Mouse (Mus musculus) adrenal gland, postnatal 10 days (tissue): ENCODE results near the gene Cyp3a59. TPM values are rescaled to one million over a fixed set of nuclear protein-coding genes. Genes with fewer than 3 reads are reported as not detected.
"Not testable (repeated sequence)": the region's sequence is repeated elsewhere in the genome, so short reads cannot be mapped to it uniquely, and the experiment has no call there.

Experiments
- DNase-seq: peaks from one replicate; pipeline ENCODE4 v3.0.0; 2021; ENCODE audit warnings: mixed read lengths
- long read RNA-seq, 2 experiments: library from polyadenylated mRNA; stranded (forward); transcript quantifications; one replicate each; pipeline ENCODE4 v2.0.0; 2021
- total RNA-seq, 2 experiments: library from RNA; stranded (reverse); gene quantifications; 2 replicates each; pipeline ENCODE4 v1.2.3; 2021

Gene Cyp3a59
- 1 to 10 TPM; 1.4 to 2.2 TPM for total RNA-seq
- long read RNA-seq, experiment 1, partial matches to known transcripts, result 1 of 2 reads
- long read RNA-seq, experiment 1, other reads (novel, unspliced or antisense), result 1 of 2 reads
- long read RNA-seq, experiment 2, result 0 reads

DNA sequence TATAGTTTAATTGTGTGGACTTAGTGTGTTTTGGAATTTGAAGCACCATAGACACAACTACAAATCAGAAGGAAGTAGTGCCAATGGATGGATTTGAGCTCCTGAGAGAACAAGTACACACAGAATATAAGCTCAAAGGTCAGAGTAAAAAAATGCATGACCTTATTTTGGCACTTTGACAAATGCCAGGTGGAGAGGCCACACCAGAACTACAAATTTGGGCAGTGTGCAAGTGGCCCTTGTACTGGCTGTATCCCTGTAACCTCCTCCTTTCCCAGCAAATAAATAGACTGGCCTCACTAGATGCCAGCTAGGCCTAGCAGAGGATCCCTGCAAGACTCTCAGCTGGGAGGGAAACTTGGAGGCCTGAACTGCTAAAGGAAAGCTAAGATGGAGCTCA is at the start of gene Cyp3a59:
Gene Cyp3a59 (plus strand): TSS at position 313 of the 400 bp plus-strand sequence.
- not testable (repeated sequence) for DNase-seq

DNA sequence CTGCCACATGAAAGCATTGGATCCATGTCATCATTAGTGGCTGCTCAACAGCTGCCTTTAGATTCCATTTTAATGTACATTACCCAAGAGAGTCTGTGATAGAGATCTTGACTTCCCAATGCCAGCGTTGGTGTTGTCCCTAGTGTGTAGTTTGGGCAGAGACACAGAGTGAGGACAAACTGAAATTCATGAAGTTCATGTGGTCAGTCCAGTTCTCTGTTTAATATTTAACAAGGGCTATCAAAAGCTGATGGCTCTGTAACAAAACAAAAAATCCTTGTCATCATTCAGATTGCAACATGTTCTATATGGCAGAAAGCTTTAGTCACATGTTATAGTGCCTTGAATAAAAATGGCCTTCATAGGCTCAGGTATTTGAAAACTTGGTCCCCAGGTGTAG is 9.0 kb upstream of the Cyp3a59 start:
- no peak for DNase-seq

DNA sequence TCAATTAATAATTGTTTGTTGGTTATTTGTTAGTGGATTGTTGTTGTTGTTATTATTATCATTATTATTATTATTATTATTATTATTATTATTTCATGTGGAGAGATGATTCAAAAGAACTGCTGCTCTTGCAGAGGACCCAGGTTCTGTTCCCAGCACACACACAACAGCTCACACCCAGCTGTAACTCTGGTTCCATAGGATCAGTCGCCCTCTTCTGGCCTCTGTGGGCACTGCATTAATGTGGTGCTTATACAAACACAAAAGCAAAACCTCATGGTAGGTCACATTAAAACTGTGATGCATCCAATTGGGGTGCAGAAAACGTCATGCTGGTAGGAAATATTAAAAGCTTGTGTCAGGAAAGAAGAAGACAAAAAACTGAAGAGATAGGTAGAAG is 68.8 kb downstream of the Cyp3a59 start:
- DNase-seq, result no peak

DNA sequence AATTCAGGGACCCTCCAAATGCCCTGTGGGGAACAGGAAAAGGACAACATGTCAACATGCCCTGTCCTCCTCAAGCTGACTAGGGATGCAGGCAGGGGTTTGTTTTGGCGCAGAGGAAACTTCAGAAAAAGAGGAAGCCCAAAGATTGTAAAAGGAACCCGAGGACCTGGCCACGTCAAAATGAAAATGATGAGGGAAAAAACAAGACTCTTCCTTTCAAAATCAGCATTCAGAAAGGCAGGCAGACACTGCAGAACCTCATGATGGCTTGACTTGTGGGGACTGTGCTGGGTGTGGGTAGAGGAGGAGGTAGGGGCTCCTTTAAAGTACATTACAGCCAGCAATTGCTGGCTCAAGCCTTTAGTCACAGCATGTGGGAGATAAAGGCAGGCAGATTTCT is 71.4 kb downstream of the Cyp3a59 start:
- no peak for DNase-seq

DNA sequence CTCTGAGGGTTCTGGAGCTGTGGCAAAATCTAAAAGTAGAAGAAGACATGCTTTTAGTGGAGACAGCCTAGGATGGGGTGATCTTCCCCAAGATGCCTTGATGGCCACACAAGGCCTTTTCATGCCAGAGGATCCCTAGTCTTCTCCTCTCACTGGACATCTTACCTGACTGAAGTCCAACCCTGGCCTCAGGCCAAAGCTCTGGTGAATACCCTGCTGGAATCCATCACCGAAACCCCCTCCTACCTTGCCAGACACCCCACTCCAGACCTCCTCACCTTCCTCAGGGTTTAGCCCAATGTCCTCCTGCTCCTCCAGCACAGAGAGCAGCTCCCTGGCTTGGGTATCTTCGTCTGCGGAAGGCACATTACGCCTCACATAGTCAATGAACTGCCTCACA is 79.3 kb downstream of the Cyp3a59 start:
- DNase-seq, result not testable (repeated sequence)

GRCm38 (mm10) chr5:146160439-146160838 is 81.4 kb downstream of the Cyp3a59 start, which contains the start of gene Gm5565:
Gm5565 (minus strand) TSS chr5:146160539.
- not testable (repeated sequence) for DNase-seq

Other genes starting within 250 kb of the Cyp3a59 start
- gene Cyp3a11, start 199.3 kb upstream of the Cyp3a59 start, total RNA-seq, result 100 to 1,000 TPM in 1 of 2 experiments, 10 to 100 TPM in 1; 76.9 to 196 TPM
- gene Cyp3a25, start 69.6 kb upstream of the Cyp3a59 start, total RNA-seq, result 10 to 100 TPM in 1 of 2 experiments, 1 to 10 TPM in 1; 9.5 to 20.9 TPM
- not detected for gene Gm5565, start 81.3 kb downstream of the Cyp3a59 start, total RNA-seq
- not detected for gene Gm6309, start 91.5 kb downstream of the Cyp3a59 start, total RNA-seq
- 1 to 10 TPM in 1 of 2 experiments, under 1 TPM in 1; 0.48 to 1.6 TPM for gene 1700001J03Rik, start 106.0 kb downstream of the Cyp3a59 start, total RNA-seq
- 10 to 100 TPM; 48.6 to 49.4 TPM for gene Rnf6, start 142.3 kb downstream of the Cyp3a59 start, total RNA-seq
- 10 to 100 TPM; 48.6 to 62.1 TPM for gene Cdk8, start 152.0 kb downstream of the Cyp3a59 start, total RNA-seq